Mouse (Mus musculus) heart, adult 18-20 months (tissue): ENCODE data around the gene Wsb2. TPM values are rescaled to one million over a fixed set of nuclear protein-coding genes. Genes with fewer than 3 reads are reported as not detected.
"Not testable (repeated sequence)": the region's sequence is repeated elsewhere in the genome, so short reads cannot be mapped to it uniquely, and the experiment has no call there.

Source experiments
- DNase-seq, 2 experiments: peaks; one replicate each; pipeline ENCODE4 v3.0.0; 2021 to 2022; ENCODE audit warnings: mixed read lengths in 1 of 2
- total RNA-seq, 2 experiments: library from RNA; stranded (reverse); gene quantifications; 2 replicates each; pipeline ENCODE4 v1.2.3; 2021

Gene Wsb2
- total RNA-seq, 2 experiments from 2014 or later = 95.7 to 123 TPM

DNA sequence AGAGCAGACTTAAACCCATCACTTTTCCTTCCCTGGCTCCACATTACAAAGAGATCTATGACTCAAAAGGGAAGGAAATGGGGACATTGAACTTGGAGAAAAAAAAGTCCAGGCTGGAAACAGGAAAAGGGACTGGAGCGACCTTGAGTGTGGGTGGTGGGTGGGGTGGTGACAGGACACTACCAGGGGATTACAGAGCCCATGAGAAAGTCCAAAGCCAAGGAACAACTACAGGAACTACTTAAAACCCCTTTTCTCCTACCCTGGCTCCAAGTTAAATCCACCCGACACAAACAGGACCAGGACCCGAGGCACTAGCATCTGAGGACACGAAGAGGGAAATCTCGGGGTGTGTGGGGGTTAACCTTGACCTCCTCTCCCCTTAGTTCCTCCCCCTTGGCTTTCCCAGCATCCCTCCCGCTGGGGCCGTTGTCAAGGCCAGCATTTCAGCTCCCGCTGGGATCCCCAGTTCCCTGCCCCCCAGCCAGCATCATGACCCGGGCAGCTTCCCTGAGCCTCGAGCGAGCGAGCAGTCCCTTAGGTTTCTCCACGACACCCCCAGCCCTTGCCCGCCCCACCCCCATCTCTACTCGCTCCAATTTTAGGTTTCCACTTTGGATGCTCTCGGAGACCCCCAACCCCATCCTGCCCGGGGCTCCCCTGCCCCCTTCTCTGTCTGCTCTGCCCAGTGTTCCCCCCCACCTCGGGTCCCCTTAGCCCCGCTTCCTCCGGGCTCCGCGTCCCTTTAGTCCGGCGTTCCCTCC lies 557 bp upstream of the Wsb2 start:
- peak; percentile 70 to 77 for DNase-seq

DNA sequence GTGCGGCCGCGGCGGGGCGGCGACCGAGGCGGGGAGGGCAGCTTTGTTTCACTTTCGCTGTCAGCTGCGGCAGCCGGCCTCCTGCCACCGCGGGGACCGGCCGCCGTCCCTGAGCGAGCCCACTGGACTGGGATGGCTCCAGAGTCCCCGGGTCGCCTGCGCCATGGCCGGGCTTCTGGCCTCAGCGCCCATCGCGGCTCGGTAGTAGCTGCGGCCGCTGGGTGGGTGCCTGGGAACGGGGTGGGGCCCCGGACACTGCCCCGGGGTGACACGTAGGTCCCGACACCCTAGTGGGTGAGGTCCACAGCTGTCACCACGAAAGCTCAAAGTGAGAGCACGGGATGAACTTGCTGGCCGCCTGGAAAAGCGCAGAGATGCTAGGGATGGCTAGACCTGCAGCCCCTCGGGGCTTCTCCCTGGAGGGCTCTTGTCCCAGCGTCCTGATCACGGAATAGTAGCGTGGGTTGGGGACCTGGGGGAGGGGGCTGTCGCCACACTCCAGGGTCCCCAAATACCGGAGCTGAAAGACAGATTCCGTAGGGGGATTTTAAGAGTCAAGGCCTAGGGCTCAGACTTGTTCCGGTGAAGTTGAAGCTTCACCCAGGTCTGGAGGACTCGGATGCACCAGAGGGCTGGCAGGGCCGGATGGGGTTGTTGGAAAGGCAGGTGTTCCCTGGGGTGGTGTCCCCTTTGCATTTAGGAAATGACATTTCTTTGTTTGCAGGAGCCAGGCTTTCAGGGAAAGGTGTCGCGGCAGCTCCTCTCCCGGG lies 559 bp downstream of the Wsb2 start:
- peak in 1 of 2 experiments; percentile 69 for DNase-seq

DNA sequence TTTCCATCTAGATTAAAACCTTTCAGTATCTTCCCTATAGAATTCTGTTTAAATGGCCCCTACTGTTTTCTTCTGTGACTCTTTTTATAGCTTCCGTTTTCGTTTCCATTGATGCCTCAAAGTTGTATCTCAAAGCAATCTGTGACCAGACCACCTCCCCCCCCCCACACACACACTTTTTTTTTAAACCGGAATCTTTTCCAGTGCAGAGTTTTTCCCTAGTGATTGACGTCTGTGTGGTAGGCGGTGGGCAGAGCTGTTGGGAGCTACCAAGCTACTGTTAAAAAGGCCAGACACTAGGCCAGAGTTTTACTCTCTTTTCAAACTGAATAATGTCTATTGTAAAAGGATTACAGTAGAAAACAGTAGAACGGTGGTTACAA lies 1.1 kb downstream of the Wsb2 start:
- no peak for DNase-seq

DNA sequence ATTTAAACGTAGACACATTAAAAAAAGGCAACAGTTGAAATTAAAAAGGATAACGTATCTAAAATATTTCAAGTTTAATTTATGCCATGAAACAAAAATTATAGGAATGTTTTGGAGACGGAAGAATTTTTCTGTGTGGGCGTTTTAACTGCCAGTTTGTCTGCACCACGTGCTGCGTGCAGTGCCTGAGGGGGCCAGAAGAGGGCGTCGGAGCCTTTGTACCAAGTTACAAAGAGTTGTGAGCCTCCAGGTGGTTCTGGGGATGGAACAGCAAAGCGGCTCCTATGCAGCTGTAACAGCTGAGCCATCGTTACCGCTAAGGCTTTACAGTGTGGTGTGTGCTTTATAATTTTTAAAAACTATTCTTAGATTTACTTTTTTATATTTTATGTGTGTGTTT lies 1.6 kb downstream of the Wsb2 start:
- DNase-seq = peak; percentile 32 to 58

DNA sequence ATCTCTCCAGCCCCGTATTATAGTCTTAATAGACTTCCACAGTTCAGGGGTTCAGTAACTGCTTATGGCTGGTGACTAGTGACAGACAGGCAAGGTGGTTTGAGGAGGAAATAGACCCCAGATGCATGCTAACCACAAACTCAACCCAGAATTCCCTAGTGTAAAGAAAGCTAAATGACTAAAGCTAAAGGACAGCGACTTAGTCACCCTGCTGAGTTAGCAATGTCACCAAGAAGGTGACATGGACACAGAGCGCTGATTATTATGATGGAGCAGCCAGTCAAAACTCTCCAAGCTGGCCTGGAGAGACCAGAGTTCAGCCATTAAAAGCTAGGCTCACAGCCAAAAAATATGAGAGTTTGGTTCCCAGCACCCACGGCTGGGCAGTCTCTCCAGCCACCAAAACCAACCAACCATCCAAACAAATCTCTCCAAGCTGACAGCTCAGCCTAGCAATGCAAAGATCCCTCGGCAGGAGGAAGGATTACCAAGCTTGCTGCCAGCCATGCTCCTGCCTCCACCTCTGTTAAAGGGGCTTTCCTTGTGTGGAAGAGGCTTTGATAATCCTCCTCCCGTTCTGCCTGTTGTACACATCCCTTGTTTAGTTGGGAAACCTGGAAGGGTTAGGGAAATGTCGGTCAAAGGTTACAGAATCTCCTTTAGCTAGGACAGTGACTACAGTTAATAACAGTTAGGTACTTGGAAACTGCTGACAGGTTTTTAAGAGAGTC lies 2.6 kb downstream of the Wsb2 start:
- DNase-seq = peak; percentile 29 to 36

DNA sequence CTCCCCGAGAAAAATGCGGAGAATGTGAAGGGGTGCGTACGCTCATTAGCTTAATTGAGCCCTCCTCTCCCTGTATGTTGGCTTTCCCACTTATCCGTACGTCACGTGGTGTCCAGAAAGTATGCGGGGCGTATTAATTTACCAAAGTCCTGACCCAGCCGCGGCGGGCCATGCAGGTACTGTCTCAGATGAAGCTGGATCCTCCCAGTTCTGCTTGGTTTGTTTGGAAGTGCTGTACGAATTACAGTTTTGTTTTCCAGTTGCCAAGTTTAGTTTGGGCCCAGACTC lies 3.1 kb downstream of the Wsb2 start:
- DNase-seq = peak in 1 of 2 experiments; percentile 13

DNA sequence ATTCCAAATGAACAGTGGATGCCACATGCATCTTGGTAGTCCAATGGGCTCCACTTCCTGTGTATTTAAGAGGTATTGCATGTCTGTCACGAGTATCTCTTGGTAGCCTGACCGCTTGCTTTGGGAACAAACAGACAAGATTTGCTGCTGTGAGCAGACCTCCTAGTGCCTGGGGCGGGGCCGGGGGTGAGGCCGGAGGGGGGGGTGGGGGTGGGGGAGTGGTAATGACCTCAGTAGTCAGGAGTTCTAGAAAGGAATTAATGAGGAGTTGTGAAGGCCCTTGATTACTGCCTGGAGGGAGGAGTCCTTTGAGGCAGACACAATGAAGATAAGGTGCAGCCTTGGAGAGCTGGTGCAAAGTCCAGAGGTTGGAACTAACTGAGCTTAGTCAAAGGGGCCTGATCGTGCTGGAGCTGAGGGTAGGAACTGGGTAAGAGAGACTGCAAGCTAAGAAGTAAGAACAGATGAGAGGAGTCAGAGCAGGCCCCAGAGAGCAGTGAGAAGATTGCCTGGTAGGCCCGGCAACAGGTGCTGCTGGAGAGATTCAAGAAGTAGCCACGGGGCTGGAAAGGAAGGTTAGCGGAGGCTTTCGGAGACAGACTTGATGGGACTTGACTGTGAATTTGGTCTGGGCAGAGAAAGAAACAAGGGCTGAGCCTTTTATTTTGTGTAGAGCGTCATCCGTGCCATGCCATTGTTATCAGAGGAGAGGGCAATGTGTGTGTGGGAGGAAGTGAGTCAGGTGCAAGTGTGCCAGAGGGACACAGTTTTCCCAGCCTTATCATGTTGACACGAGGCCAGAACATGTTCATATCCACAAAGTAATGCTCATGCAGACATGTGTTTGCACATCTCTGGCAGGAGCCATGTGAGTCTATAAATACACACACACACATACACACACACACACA lies 3.8 kb downstream of the Wsb2 start:
- DNase-seq = peak; percentile 25 to 32

DNA sequence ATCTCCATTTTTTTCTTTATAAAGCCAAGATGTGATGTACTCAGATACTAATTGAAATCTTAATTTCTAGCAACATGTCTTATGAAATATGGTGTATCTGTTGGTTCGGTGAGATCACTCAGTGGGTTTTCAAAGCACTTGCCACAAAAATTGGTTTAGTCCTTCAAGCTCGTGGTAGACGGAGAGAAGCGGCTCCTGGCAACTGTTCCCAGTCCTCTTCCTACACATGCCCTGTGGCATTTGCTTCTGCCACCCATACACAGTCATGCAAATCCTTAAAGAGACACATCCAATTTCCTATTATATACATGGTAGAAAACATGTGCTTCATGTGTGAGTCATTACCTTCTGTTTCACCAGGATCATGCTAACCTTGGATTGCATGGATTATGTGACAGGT lies 4.5 kb downstream of the Wsb2 start:
- DNase-seq = no peak

DNA sequence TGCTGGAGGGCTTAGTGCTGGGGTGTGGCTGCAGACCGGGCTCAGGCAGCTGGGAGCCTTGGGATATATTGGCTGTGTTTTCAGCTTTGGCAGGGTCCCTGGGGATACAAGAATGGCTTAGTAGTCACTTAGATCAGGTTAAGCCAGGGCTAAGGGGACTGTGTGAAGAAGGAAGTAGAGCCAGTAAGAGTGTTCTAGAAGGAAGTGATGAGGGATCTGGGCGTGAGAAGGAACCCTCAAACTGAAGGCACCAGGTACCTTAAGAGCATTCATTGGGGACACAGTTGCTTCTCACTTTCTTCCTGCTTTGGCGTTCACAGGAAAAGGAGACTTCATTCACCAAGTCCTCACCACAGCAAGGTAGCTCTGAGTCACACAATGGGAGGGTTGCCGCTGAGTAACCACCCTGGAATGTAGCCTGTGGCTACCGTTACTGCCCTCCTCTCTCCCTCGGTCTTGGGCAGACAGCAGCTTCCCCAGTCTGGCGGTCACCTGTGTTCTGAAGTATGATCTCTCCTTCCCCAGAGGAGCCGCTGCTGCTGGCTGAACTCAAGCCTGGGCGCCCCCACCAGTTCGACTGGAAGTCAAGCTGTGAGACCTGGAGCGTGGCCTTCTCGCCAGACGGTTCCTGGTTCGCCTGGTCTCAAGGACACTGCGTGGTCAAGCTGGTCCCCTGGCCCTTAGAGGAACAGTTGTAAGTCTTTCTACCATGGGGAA lies 6.1 kb downstream of the Wsb2 start:
- peak; percentile 32 to 47 for DNase-seq

DNA sequence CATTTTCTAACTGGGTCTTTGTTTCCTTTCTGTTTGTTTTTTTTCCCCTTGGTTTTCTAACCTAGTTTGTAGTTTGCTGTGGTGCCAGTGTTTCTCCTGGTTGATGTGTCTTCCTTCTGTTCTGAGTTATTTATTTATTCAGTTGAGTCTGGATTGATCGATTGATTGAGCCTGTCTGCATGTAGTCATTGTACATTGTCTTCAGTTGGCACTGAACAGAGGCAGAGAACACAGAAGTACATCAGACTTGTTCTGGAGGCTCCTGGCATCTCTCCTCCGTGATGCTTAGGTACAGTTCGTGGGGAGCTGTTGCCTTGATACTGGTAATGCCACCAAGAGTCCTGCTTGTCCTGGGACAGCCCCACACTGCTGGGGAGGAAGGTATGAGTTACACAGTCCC lies 7.7 kb downstream of the Wsb2 start:
- DNase-seq = no peak

DNA sequence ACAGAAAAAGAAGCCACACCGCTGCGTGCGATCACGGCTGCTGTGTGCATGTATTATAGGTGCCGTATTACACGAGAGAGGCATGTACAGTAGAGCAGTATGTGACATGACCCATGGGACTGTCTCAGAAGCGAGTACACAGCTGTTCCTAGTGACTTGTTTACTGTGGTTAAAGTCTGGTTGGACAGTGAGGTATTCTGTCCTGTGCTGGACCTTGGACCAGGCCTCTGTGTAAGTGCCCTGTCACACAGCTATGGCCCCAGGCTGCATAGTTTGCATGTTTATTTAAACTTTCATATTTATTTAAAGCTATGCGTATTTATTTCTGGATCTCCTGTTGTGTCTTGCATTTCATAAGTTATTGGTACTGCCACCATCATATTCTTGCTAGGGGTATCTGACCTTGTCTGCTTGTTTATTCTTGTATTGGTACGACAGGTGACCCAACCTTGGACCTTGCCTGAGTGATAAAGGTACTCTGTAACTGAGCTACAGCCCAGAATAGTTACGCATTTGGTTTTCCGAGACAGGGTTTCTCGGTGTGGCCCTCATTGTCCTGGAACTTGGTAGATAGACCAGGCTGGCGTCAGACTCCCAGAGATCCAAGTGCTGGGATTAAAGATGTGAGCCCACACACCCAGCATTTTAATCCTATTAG lies 8.9 kb downstream of the Wsb2 start:
- DNase-seq = no peak

DNA sequence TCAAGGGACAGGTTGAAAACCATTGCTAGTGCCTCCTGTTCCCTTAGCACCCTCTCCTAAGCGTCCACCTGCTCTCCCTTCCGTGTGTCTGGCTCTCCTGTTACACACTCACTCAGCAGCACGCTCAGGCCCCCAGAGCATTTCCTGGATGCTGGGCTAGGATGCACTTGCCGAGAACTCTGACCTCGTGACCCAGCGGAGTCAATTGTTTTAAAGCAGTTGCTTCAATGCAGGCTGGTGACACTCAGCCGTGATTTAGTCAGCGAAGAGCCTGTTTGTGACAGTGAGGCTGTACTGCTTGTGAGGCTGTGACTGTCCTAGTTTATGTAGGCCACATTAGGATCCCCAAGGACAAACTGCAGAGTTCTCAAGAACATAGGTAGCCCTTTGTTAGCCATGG lies 10.1 kb downstream of the Wsb2 start:
- no peak for DNase-seq

DNA sequence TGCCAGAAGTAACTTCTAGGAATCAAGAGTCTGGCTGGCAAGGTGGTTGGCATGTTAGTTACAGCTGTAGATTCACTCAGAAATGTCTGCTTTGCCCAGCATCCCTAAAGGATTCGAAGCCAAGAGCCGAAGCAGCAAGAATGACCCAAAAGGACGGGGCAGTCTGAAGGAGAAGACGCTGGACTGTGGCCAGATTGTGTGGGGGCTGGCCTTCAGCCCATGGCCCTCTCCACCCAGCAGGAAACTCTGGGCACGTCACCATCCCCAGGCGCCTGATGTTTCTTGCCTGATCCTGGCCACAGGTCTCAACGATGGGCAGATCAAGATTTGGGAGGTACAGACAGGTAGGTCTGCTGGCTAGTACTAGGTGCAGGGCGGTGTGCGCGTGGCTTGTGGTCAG lies 13.5 kb downstream of the Wsb2 start:
- DNase-seq = peak in 1 of 2 experiments; percentile 18

DNA sequence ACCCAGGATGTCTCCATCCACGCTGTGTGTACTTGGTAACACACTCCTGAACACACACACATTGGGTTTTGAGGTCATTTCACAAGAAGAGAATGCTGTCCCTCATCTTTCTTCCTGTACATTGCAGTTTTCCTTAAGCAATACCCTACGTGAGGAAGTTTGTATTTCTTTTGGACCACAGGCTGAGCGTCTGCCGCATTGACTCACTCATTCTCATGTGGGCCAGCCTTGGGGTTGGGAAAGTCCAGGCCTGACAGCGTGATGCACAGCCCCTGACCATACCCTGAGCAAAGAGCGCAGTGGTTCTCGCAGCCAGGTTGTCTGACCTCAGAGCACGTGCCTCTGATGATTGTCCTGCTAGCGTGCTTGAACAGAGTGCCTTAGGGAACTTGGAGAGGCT lies 16.3 kb downstream of the Wsb2 start:
- no peak for DNase-seq

DNA sequence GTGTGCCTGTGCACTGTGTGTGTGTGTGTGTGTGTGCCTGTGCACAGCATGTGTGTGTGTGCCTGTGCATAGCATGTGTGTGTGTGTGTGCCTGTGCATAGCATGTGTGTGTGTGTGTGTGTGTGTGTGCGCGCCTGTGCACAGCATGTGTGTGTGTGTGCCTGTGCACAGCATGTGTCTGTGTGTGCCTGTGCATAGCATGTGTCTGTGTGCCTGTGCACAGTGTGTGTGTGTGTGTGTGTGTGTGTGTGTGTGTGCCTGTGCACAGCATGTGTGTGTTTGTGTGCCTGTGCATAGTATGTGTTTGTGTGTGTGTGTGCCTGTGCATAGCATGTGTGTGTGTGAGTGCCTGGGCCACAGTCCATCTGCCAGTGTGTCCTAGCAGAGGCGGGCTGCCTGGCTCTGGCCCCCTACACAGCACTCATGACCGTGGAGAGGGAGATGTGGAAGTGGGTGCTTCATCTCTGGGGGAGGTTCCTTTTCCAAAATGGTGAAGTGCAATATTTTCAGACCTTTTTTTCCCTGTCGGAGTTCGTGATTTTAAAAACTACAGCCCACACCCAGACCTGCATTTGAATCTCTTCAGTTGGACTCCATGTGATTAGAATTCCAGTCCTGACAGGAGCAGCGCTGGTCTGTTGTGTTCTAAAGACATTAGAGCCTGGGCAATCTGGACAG lies 17.4 kb downstream of the Wsb2 start:
- no peak for DNase-seq

DNA sequence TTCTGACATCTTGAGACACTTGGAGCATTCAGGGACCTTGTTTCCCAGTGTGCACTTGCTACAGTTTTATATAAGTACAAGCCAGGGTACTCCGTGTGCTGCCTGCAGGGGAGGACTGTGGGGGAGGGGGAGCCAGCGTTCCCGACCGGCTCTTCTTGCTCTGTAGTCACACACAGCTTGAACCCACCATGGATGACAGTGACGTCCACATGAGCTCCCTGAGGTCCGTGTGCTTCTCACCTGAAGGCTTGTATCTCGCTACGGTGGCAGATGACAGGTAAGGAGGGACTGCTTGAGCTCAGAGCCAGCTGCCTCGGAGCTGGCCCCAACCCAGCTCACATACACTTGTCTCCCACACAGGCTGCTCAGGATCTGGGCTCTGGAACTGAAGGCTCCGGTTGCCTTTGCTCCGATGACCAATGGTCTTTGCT lies 19.2 kb downstream of the Wsb2 start:
- DNase-seq = no peak

DNA sequence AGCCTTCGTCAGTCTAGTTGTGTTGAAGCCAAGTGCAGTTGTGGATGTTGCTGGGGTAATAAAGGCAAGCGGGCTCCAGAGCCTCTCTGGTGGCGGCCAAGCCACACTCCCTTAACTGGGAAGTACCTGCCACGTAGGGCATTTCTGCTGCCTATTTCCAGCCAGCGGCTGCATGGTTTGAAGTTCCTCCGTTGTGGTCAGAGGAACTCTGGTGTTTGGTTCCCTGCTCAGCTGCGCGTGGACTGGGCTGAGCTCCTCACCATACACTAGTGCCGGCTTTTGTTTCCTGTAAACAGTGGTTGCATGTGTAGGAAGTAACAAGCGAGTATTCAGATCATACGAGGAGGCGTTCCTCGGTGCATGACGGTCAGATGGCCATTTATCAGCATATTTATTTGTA lies 20.6 kb downstream of the Wsb2 start:
- not testable (repeated sequence) for DNase-seq

DNA sequence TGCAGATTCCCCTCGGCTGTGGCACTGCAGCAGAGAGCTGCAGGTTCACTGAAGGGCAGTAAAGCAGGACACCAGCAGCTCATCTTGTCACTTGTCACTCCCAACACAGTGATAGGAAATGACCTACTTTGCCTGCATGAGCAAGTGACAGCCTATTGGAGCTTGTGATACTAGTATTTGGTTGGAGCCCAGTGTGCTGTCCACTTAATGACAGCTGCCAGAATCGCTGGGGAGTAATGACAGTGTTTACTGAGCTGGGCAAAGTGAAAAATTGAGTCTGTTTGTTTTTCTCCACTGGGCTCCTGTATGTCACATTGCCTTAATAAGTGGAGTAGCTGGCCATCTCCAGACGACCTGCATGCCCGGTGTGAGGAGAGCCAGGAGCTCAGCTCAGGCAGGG lies 23.1 kb downstream of the Wsb2 start:
- DNase-seq = peak in 1 of 2 experiments; percentile 52

DNA sequence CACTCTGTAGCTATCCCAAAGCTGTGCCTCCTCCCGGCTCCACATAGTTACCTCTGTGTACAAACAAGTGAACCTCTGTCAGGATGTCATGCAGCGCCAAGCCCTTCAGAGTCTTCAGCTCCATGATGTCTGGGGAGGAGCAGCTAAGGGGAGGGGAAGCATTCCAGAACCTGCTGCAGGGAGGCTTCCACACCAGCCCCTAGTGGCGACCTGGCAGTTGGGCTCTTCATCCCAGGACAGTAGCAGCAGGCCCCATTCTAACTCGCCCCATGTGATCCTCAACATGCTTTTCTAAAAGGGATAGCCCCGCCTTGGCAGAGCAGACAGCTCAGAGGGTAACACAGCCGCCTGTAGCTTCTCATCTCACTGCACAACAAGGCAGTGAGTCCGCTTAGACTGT lies 24.7 kb downstream of the Wsb2 start:
- DNase-seq = no peak

DNA sequence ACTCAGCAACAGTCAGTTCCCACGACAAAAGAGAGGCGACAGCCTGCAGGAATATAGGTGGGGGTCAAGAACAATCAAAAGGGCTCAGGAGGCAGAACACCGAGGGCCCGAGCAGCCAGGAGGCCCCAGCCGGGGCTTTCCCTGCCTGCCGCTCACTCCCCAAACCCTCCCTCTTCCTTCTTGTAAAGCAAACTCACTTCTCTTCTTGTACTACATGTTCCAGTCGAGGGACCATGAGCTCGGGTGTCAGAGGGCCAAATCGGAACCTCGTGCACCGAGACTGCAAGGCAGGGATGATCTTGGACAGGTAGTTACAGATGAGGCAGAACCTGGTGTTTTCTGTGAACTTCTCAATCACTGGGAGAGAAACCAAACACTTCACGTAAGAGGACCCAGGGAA lies 26.1 kb downstream of the Wsb2 start:
- no peak for DNase-seq
